Mouse (Mus musculus) megakaryocyte, adult 5-6 weeks (primary cell): ENCODE measurements at regions not wholly inside any gene's neighbourhood (a gene's known extent, or its start where the extent isn't known, plus 50 kb on each side); places are given as distances from the start of the nearest gene placed in this dataset.

Experiments
- ATAC-seq: 2 replicates; pipeline ENCODE4 v1.8.0; 2016; ENCODE audit warnings: mild to moderate bottlenecking, inconsistent platforms; ENCODE audit not compliant: poor library complexity, severe bottlenecking

DNA sequence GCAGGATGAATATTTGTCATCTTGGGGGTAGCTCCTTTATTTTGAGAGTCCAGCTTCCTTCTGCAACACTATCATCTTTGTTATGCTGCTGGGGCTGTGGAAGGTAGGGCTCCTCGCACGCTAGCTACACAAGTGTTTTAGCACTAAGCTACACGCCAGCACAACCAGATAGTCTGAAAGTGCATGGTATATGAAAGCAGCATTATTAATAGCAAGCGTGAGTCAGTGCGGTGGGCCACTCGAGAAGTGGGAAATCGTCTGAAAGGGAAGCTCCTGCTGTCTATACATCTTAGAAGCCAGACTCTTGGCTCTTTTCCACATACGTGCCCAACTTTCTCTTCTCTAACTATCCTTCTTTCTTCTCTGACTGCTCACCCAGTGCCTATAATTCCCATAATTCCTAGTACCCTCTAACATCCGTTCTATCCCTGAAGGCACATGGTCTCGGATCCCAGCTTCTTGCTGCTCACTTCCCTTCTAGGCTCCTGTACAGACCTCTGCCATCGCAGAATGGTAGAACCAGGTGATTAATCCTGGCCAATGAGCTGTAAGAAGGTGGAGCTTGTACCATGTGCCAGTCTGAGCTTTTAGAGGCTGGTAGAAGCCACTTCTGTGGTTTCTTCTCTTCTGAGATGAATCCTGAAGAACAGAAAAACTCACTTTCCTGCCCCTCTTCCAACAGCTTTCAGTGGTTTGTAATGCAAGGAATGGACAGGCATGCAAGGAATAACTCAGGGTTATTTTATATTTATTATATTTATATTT, 55.5 kb downstream of the E030025P04Rik start:
- no peak for ATAC-seq

DNA sequence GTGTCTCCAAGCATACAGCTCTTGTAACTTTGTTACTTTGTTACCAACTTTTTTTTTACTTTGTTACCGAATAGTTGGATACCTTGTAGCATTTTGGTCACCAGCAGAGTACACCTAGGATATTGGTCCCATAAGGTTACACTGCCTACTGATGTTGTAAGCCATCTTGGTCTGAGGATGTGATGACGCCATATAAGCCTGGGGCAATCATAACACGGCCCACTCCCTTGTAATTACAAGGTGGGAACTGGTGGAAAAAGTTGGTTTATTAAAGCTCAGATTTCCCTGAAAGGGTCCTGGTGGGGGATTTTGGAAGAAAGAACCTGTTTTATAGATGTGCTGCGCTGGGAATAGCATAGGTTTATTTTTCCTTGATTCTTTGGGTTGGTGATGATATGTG, 62.2 kb downstream of the E030025P04Rik start:
- no peak for ATAC-seq

DNA sequence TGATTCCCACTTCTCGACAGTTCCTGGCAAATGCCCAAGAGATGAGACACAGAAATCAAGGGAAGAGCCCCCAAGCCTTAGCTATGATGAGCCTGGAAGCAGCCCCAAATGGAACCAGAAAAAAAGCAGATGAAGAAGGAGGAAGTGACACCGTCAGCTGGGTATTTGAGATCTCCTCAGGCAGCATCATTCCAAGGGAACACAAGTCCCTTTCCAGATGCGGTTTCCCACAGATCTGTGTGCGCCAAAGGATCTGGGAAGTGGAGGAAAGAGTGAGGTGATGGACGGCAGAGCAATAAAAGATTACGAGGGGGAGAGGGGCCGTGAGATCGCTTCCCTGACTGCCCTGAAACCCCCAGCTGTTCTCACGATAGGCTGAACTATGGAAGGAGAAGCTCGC, 62.7 kb downstream of the E030025P04Rik start:
- ATAC-seq, result no peak

DNA sequence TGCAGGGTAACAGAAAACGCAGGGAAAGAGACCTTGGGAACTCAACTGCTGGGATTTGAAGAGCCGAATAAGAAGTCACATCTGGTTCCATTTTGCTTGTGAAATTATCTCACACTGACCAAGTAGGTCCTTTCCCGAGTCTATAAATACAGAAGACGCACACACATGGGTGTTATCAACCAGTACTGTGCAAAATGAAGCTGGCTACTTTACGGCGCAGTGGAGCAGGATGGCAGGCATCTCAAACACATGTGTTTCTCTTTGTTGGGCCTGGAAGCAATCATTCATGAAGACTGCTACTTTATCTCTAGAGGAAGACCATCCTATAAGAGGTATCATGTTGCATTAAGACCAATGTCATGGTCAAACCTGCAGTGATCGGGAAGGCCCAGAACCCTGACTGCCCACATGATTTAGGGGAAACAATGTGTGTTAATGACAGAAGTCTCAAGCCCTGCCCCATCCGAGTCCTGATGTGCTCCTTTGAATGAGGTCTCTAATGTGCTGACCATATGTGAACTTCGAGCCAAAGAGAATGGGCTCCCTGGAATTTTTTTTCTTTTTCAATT, 63.2 kb downstream of the E030025P04Rik start:
- ATAC-seq, result no peak

DNA sequence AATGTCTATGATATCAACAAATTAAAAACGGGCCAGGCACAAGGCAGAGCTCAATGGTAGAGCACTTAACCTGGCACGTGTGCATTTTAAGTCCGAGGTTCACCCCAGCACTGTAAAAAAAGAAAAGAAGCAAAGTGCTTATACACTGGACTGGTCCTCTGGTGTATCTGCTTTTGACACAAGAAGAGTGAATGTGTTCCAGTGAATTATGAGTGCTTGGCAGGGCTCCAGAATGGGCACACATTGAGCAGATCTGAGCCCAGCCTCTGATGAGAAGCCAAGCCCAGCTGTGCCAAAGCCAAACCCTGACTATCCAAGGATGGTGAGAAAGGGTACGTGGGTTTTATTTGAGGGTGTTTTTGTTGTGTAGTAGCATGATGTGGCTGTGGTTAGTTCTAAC, 64.7 kb downstream of the E030025P04Rik start:
- ATAC-seq, result no peak

DNA sequence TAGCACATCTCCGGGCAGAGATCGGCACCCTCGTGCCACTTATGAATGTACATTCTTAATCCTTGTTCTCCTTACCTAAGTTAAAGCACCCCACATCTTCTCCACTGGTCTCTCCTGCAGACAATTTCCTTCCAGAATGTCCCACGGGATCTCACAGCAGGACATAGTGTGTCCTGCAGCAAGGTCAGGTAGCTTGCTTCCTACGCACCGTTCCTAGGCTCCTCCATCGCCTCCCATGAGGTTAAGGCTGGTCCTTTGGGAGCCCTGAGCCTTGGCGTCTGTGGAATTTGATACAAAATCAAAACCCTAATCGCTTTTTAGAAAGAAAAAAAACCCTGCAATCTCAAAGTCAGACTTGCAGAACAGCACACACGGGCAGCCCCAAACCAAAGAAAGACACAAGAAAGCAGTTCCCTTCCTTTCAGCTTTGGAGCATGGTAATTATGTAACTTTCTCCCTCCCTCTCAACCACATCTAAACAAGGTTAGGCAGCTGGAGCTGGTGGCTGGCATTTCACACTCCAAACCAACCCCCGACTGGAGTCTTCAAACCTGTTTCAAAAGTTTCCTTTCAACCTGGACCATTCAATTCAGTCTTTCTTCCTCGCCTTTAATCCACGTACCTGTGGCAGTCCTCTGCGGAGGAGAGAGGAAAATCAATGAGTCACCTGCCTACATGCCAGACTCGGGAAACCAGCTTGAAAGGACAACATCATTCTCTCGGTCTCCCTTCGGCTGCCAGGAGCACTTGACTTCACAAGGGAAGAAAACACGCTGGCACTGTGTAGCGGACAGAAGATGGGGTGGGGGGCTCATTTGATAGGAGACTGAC, 67.4 kb downstream of the E030025P04Rik start:
- ATAC-seq, result no peak

DNA sequence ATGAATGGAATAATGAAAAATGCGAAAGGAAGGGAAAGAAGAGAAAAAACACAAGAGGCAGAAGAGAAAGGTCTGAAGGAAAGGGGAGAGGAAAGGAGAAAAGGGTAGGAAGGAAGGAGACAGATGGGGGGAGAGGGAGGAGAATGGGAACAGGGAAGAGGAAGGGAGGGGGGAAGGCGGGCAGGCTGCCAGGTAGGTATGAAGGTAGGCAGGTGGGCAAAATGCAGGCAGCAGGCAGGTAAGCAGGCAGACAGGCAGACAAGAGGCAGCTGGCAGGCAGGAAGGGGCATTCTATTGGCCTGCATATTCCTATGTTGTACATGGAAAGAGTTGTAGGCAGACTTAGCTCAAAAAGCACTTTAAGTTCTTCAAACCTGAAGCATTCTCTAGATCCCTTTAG, 72.8 kb downstream of the E030025P04Rik start:
- ATAC-seq, result no peak

DNA sequence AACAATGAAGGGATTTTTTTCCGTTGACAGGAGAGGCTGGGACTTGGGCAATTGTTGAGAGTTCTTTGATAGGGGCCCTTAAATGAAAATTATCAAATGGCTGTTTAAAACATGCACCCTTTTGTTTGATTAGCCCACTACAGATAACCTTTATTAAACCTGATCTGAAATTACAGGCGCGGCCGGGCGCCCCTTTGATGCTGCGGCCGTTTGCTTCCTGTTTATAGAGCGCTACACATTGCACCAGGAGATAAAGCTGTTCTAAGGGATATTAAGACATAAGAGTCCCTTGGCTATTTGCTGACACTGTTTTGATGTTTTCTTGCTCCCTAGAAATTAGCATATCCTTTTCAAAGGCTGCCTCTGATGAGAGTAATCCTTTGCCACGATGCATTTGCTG, 73.8 kb downstream of the E030025P04Rik start:
- ATAC-seq, result no peak

DNA sequence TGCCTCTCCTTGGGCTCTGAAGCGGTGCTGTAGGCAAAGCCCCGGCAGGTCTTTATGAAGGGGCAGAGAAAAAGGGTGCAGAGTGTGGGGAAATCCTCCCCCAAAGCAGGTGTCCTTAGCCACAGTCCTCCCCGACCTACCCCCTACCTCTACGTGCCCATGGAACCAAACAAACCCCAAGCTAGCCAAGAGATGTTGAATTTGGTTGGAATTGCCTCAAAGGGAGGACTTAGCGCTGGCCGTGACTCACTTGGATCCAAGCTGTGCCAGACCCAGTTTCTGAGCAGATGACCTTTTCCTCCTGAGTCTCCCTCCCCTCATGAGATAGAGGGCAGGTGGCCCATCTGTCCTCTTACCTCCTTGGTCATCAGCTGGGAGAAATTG, 74.9 kb downstream of the E030025P04Rik start:
- ATAC-seq, result no peak

DNA sequence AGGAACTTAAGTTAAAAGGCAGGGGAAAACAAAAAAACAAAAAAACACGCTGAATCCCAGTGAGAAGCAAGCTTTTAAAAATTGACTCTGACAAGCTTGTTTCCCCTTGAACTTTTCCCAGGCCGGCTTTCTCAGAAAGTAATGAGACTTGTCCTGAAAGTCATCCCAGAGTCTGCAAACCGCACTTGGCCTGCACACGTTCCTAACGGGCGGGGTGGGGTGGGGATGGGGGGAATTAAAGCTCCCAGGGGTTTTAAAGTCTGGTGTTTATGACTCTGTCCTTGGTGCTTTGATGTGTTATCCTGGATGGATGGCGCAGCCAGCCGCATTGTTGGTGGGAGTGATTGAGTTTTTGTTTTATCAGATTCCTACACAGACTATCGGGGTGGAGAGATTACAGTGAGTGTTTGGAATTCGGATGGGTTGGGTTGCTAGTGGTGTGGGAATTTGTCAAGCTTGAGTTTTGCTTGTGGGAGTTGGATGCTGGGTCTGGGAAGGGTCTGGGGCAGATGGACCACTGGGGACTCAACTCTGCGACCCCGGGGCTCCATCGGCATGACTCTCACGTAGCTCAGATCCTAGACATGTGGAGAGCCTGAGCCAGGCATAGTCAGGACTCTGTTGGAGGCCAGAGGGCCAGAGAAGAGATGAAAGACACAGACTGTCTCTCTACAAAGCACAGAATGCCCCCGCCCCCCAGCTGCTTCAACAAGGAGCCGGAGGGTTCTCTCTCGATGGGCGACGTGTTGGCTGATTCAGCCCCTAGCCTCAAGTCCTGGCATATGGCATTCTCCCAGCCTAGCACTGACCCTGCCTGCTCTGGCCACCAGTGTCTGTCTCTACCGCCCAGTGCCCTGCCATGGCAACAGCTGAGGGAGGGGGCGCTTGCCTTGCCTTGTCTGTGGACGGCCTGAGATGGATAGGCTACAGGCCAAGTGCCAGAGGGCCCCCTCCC, 75.5 kb downstream of the E030025P04Rik start:
- ATAC-seq, result no peak

DNA sequence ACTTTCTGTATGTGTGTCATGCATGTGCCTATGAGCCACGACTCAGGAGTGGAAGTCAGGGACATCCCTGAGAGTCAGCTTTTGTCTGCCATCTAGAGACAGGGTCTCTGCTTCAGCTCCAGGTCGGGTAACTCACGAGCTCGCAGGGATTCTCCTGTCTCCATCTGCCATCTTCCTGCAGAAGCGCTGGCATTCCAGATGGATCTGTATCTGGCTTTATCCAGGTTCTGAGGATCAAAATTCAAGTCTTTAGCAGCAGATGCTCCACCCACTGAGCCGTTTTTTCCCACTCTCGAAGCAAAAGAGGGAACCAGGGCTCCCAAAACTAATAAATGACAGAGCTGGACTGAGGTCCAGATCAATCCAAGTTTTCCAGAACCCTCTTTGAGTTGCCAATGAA, 76.4 kb downstream of the E030025P04Rik start:
- no peak for ATAC-seq

DNA sequence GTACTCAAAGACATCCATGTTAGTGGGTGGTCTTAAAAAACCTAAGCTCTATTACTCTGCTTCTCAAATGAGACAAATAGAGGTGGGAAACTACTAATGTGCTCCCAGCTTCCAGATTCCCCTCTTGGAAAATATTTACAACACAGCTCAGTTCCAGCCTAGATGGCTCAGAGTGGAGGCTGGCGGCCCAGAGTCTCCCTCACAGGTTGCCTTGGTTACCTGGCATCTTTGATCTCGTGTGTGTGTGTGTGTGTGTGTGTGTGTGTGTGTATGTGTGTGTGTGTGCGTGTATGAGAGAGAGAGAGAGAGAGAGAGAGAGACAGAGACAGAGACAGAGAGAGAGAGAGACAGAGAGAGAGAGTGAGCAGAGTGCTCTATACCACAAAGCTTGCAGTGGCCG, 82.2 kb downstream of the E030025P04Rik start:
- ATAC-seq, result no peak

DNA sequence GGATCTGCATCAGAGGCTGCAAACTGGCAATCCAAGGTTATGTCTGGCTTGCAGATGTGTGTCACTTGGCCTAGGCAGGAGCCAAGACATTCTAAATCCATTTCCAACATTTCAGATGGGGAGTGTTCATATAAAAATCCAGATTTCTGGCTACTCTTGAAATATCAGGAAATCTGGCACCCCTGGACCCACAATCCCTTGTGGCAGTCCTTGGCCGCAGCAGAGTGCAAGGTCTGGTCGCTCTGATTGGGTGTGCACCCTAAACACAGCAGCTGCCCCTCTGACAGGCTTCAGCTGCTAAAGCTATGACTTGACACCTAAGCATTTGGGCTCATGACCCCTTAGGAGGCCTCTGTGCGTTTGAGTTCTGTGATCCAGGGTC, 83.7 kb downstream of the E030025P04Rik start:
- no peak for ATAC-seq

DNA sequence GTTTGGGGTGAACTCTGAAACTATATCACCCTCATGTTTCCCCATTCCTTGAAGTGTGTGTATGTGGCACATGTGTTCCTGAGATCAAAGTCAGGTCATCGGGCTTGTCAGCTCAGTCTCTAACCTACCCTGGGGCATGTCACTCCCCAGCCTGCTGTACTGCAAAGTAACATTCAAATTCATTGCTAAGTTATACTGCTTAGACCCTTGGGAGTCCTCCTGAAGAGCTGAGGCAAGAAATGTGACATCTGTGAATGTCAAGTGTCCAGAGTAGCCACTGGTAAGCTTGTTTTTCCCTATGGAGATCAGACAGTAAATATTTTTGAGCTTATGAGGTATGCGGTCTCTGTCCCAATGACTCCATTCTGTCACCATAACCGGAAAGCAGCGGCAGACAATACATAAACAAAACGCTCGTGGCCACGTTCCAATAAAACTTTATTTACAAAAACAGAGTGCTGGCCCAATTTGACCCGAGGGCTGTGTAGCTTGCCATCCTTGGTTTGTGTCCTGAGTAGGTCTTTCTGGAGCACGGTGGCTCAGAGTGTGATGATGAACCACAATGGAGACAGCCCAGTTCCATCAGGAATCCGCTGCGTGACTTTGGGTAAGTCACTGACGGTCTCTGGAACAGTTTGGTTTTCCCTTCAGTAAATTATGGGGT, 84.2 kb downstream of the E030025P04Rik start:
- no peak for ATAC-seq

DNA sequence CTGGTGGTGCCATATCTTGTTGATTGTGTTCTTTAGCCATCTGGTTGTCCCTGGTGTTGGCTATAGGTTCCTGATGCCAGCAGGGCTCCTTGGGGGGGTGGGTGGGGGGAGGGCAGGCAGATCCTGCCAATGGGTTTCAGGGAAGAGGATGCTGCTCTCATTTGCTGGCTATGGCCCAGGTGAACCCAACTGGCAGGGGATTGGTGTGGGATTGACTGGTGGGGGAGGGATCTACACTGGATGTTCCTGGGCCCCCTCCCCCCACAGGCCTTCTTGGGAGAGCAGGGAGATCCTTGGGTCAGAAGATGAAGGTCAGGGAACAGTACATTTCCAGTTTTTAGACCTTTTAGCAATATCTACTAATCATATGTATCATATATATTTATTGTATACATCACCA, 86.1 kb downstream of the E030025P04Rik start:
- ATAC-seq, result no peak

DNA sequence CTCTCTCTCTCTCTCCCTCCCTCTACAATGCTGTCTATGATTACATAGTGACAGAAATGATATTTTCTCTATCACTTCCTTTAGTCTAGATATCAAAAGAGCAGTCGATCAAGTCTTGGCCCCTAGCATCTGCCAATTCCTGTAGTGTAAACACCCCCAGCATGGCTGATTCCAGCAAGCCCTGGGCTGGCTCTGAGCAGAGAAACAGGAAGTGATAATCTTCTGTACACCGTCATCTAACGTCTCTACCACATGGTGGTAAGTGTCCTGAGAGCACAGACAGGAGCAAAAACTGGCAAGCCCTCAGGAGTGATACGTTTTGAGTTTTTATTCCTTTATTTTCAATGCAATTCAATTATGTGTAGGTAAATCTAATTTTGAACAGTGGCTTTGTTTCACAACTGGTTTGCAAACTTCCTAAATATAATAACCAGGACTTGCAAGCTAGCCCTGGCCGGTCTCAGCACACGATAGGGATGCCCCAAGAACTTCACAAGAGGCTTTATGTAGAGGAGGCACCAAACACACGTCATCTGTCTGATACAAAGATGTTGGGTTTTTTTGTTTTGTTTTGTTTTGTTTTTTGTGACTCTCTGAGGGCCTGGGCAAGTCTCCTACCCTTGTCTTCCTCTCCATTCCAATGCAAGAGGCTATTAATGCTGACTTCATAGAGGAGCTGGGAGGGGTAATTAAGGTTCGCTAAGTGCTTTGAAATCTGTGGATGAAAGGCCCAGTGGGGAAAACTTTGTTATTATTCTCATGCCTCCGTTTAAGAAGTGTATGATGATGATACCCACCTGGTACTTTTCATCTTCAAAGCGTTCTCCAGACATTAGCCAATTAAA, 95.7 kb downstream of the E030025P04Rik start:
- peak; percentile 62; the same call in 1 of the 2 replicates for ATAC-seq

DNA sequence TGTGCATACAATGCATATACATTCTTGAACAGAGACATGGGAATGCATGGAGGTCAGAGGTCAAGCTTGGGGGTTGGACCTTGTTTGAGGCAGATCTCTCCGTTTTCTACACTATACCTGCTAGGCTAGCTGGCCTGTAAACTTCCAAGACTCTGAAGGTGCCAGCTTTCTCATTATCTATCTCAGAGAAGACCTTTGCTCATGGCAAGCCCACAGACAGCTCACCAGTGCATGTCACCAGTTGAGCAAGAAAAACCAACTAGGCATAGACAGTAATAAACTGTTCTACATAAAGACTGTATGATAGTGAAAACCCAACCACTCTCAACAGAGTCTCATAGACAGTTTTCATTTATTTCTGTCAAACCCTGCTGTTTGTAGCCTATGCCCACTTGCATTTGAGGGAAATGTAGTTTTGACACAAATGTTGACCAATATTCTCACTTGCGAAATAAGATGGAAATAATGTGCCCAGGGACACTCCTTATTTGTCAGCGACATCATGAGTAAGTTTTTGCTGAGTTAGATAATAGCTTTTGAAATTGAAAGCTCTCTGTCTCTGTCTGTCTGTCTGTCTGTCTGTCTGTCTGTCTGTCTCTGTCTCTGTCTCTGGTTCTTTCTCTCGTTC, 96.6 kb downstream of the E030025P04Rik start:
- ATAC-seq, result peak; percentile 21; the same call in 1 of the 2 replicates

DNA sequence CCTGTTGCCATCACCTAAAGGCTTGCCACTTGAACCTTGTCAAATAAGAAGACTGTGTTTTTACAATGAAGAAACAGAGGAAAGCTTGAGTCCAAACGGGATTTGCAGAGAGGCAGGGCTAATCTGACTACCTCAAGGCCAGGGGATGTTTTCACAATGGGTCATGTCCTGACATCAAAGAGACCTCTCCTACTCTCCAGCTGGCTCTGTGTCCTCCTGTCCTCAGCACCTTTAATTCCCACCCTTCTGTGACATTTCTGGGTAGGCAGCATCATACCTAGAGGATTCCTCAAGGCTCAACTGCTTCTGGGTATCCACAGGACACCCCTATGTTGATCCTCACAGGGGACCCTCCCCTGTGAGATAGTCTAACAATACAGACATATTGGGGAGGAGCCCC, 97.7 kb downstream of the E030025P04Rik start:
- ATAC-seq, result no peak

DNA sequence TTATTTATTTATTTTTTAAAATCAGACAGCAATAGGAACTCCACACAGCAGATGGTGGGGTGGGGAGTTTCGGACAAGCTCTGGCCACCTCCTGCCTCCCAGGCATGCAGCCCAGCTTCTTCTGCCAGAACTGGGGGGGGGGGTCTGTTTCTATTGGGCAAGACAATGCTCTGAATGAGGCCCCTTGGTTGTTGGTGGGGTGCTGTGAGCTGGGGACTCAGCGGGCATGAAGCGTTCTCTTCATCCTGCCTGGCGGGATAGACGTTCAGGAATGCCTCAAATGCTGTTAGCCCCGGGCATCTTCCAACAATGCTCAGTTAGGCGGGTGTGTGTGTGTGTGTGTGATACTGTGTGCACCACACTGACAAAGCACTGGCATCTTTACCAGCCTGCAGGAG, 103.7 kb downstream of the E030025P04Rik start:
- no peak for ATAC-seq
